Comparison of ENCODE assay signal across 16 mouse cellular contexts in genomic region chr11:98598851-98599290, GRCm38 (mm10). TPM values are rescaled to one million over a fixed set of nuclear protein-coding genes. Genes with fewer than 3 reads are reported as not detected.
A peak's percentile ranks its signal among the peaks of the same experiment; 100 is the strongest.
DNase-seq lines count a peak whose midpoint lies in the region; ATAC-seq and TF ChIP-seq lines count a peak whose summit lies in the region.
"Had no signal": no experiment of that assay in that cellular context is flagged by ENCODE, and none has a peak within 500 bp of the region (broad histone marks: within the 10 kb centered on the region; RNA-seq: fewer than 3 reads in every experiment).

No protein-coding gene starts in this region.

- no peak overlapping the region for H3K9ac ChIP-seq in forebrain, embryonic 11.5 days (ENCODE audit: low read length)
- no peak overlapping the region for H3K9ac ChIP-seq in forebrain, postnatal 0 days
- H3K9ac ChIP-seq: limb, embryonic 15.5 days had no signal

- H3K4me1 ChIP-seq in forebrain, embryonic 10.5 days, result peaks cover 24% of the 10 kb centered on the region
- H3K4me1 ChIP-seq in forebrain, embryonic 11.5 days (replicated peaks; ENCODE audit: control insufficient read depth, insufficient read depth, low read length), result 0 out of 2 replicates have a peak, but pooled peaks cover 3% of the 10 kb centered on the region
- no peaks in the 10 kb centered on the region for H3K4me1 ChIP-seq in forebrain, postnatal 0 days (ENCODE audit: insufficient read depth)

- no peak overlapping the region for H3K4me2 ChIP-seq in forebrain, embryonic 11.5 days (ENCODE audit: low read depth, low read length, severe bottlenecking)
- peak overlapping the region; percentile 26 for H3K4me2 ChIP-seq in forebrain, postnatal 0 days (ENCODE audit: low read depth)
- H3K4me2 ChIP-seq: limb, embryonic 15.5 days had no signal

- H3K9me3 ChIP-seq in forebrain, embryonic 10.5 days, result no peaks in the 10 kb centered on the region
- H3K9me3 ChIP-seq in forebrain, embryonic 11.5 days (ENCODE audit: control insufficient read depth, low read length), result no peaks in the 10 kb centered on the region
- no peaks in the 10 kb centered on the region for H3K9me3 ChIP-seq in forebrain, postnatal 0 days (ENCODE audit: low read length)
- H3K9me3 ChIP-seq: limb, embryonic 15.5 days had no signal

- H3K36me3 ChIP-seq in forebrain, embryonic 10.5 days (replicated peaks), result no peaks in the 10 kb centered on the region
- H3K36me3 ChIP-seq in forebrain, embryonic 11.5 days (ENCODE audit: control insufficient read depth, insufficient read depth, low read length), result no peaks in the 10 kb centered on the region
- H3K36me3 ChIP-seq in forebrain, postnatal 0 days (ENCODE audit: insufficient read depth), result no peaks in the 10 kb centered on the region
- H3K36me3 ChIP-seq: limb, embryonic 15.5 days had no signal

- no peak for TF ChIP-seq CTCF in forebrain, postnatal 0 days (IDR thresholded peaks at IDR 0.05; ENCODE audit: low read depth)

- H3K27ac ChIP-seq in forebrain, embryonic 10.5 days, result 0 out of 2 replicates have a peak overlapping the region, but pooled peaks have one; percentile 35
- H3K27ac ChIP-seq in forebrain, embryonic 11.5 days (ENCODE audit: low read depth, low read length), result no peak overlapping the region
- H3K27ac ChIP-seq in forebrain, postnatal 0 days (ENCODE audit: low read depth, low read length), result no peak overlapping the region
- H3K27ac ChIP-seq: limb, embryonic 15.5 days had no signal

- no peak for DNase-seq in forebrain, embryonic 10.5 days (ENCODE audit: extremely low spot score, low spot score)
- no peak for DNase-seq in forebrain, embryonic 11.5 days (ENCODE audit: low spot score)
- DNase-seq in layer of hippocampus, postnatal 10 days (ENCODE audit: low spot score in 2 of 2), result peak; percentile 47 to 62
- no peak for DNase-seq in layer of hippocampus, adult 11-12 months (ENCODE audit: low spot score)
- peak; percentile 57 for DNase-seq in cerebellum, adult 11 months
- peak; percentile 35 for DNase-seq in forebrain, postnatal 0 days
- DNase-seq in B cell, adult 2 months, result no peak
- no peak for DNase-seq in urinary bladder, adult 18-20 months (ENCODE audit: low spot score in 2 of 2)
- DNase-seq: midbrain, embryonic 14.5 days; retina, postnatal 1 day had no signal

- H3K27me3 ChIP-seq in forebrain, embryonic 10.5 days (ENCODE audit: poor library complexity, severe bottlenecking), result peaks cover 42% of the 10 kb centered on the region
- no peaks in the 10 kb centered on the region for H3K27me3 ChIP-seq in forebrain, embryonic 11.5 days (ENCODE audit: control insufficient read depth, insufficient read depth, low read length)
- no peaks in the 10 kb centered on the region; the same call in 1 of the 2 replicates for H3K27me3 ChIP-seq in forebrain, postnatal 0 days (ENCODE audit: insufficient read depth, low read length)

- 72% methylated on average over 18 of the region's 18 CpGs for WGBS in forebrain, embryonic 10.5 days
- WGBS in forebrain, embryonic 11.5 days, result 68% methylated on average over 18 of the region's 18 CpGs
- 44% methylated on average over 18 of the region's 18 CpGs for WGBS in forebrain, postnatal 0 days

- no peak for ATAC-seq in forebrain, embryonic 11.5 days (replicated peaks; ENCODE audit: low FRiP score)
- peak; percentile 61 for ATAC-seq in forebrain, postnatal 0 days

- no peak overlapping the region for H3K4me3 ChIP-seq in forebrain, embryonic 10.5 days
- no peak overlapping the region for H3K4me3 ChIP-seq in forebrain, embryonic 11.5 days (ENCODE audit: low read depth, low read length)
- no peak overlapping the region for H3K4me3 ChIP-seq in forebrain, postnatal 0 days (ENCODE audit: low read depth, low read length)
- H3K4me3 ChIP-seq: limb, embryonic 15.5 days had no signal

RNA-seq across cellular contexts. Expression of gene Lrrc3c, which starts 0.8 kb away (rescaled TPM):
- not detected in 2 replicates for polyA plus RNA-seq in forebrain, embryonic 10.5 days (2016; fragmentation: Nextera tagmentation; extraction: Ambion mirVana)
- not detected in 2 replicates for polyA plus RNA-seq in forebrain, embryonic 11.5 days (2014; fragmentation: Nextera tagmentation; extraction: Ambion mirVana)
- not detected for total RNA-seq in layer of hippocampus, postnatal 10 days (2021)
- not detected in 2 replicates for total RNA-seq in forebrain, postnatal 0 days (2014; rRNA removed)
- not detected in 2 replicates for polyA plus RNA-seq in forebrain, postnatal 0 days (2015; fragmentation: Nextera tagmentation; extraction: Ambion mirVana)
- total RNA-seq: adrenal gland, postnatal 4 days; gastrocnemius, postnatal 36 days; layer of hippocampus, adult 18-20 months had no signal
- polyA plus RNA-seq: embryonic facial prominence, embryonic 11.5 days; limb, embryonic 15.5 days; midbrain, embryonic 14.5 days; stomach, embryonic 14.5 days had no signal

RNA-seq across cellular contexts. Expression of gene Ormdl3, which starts 11.7 kb away (rescaled TPM):
- polyA plus RNA-seq in forebrain, embryonic 10.5 days (2016; fragmentation: Nextera tagmentation; extraction: Ambion mirVana), result 62.8 and 65.6 TPM in 2 replicates
- 8.6 and 11.2 TPM in 2 replicates for polyA plus RNA-seq in forebrain, embryonic 11.5 days (2014; fragmentation: Nextera tagmentation; extraction: Ambion mirVana)
- 10 to 100 TPM; 53.6 to 56.9 TPM for total RNA-seq in layer of hippocampus, postnatal 10 days (2021)
- 99.8 and 115 TPM in 2 replicates for total RNA-seq in forebrain, postnatal 0 days (2014; rRNA removed)
- 114 and 119 TPM in 2 replicates for polyA plus RNA-seq in forebrain, postnatal 0 days (2015; fragmentation: Nextera tagmentation; extraction: Ambion mirVana)

RNA-seq across cellular contexts. Expression of gene Gm12355, which starts 26.6 kb away (rescaled TPM):
- polyA plus RNA-seq in forebrain, embryonic 10.5 days (2016; fragmentation: Nextera tagmentation; extraction: Ambion mirVana), result 1.4 and 1.5 TPM in 2 replicates
- polyA plus RNA-seq in forebrain, embryonic 11.5 days (2014; fragmentation: Nextera tagmentation; extraction: Ambion mirVana), result 0.96 and 1.5 TPM in 2 replicates
- total RNA-seq in layer of hippocampus, postnatal 10 days (2021), result 10 to 100 TPM; 14.1 to 17.2 TPM
- total RNA-seq in forebrain, postnatal 0 days (2014; rRNA removed), result 0.29 TPM in 1 of 2 replicates, not detected in the other
- polyA plus RNA-seq in forebrain, postnatal 0 days (2015; fragmentation: Nextera tagmentation; extraction: Ambion mirVana), result 0.68 and 0.98 TPM in 2 replicates

RNA-seq across cellular contexts. Expression of gene Gsdma3, which starts 27.3 kb away (rescaled TPM):
- not detected in 2 replicates for polyA plus RNA-seq in forebrain, embryonic 10.5 days (2016; fragmentation: Nextera tagmentation; extraction: Ambion mirVana)
- not detected in 2 replicates for polyA plus RNA-seq in forebrain, embryonic 11.5 days (2014; fragmentation: Nextera tagmentation; extraction: Ambion mirVana)
- total RNA-seq in layer of hippocampus, postnatal 10 days (2021), result under 1 TPM in 1 of 2 experiments, not detected in 1; 0.50 TPM
- not detected in 2 replicates for total RNA-seq in forebrain, postnatal 0 days (2014; rRNA removed)
- polyA plus RNA-seq in forebrain, postnatal 0 days (2015; fragmentation: Nextera tagmentation; extraction: Ambion mirVana), result not detected in 2 replicates
- total RNA-seq: layer of hippocampus, adult 18-20 months had no signal
- polyA plus RNA-seq: embryonic facial prominence, embryonic 11.5 days; limb, embryonic 15.5 days; midbrain, embryonic 14.5 days; stomach, embryonic 14.5 days had no signal

RNA-seq across cellular contexts. Expression of gene Gsdma2, which starts 47.7 kb away (rescaled TPM):
- polyA plus RNA-seq in forebrain, embryonic 10.5 days (2016; fragmentation: Nextera tagmentation; extraction: Ambion mirVana), result not detected in 2 replicates
- not detected in 2 replicates for polyA plus RNA-seq in forebrain, embryonic 11.5 days (2014; fragmentation: Nextera tagmentation; extraction: Ambion mirVana)
- not detected for total RNA-seq in layer of hippocampus, postnatal 10 days (2021)
- total RNA-seq in forebrain, postnatal 0 days (2014; rRNA removed), result not detected in 2 replicates
- 0.11 TPM in 1 of 2 replicates, not detected in the other for polyA plus RNA-seq in forebrain, postnatal 0 days (2015; fragmentation: Nextera tagmentation; extraction: Ambion mirVana)
- total RNA-seq: layer of hippocampus, adult 18-20 months had no signal
- polyA plus RNA-seq: embryonic facial prominence, embryonic 11.5 days; limb, embryonic 15.5 days; midbrain, embryonic 14.5 days; stomach, embryonic 14.5 days had no signal

Comparison
In these comparisons a context has a peak if more than half of its experiments do, and no peak if none do; other contexts are left out.
1. DNase-seq: peak in layer of hippocampus, postnatal 10 days (2 of 2), cerebellum, adult 11 months (single experiment) and forebrain, postnatal 0 days (single experiment); none in forebrain, embryonic 10.5 days (single experiment), forebrain, embryonic 11.5 days (single experiment), layer of hippocampus, adult 11-12 months (single experiment), B cell, adult 2 months (0 of 2) and urinary bladder, adult 18-20 months (0 of 2).